Mouse (Mus musculus): Measurements from ENCODE around the gene Ciao2b. TPM values are rescaled to one million over a fixed set of nuclear protein-coding genes. Genes with fewer than 3 reads are reported as not detected.
"Not testable (repeated sequence)": the region's sequence is repeated elsewhere in the genome, so short reads cannot be mapped to it uniquely, and the experiment has no call there.

The Ciao2b gene
- 83.0 and 92.9 TPM in 2 replicates for polyA plus RNA-seq (2015; fragmentation: Nextera tagmentation; extraction: Ambion mirVana)

DNA sequence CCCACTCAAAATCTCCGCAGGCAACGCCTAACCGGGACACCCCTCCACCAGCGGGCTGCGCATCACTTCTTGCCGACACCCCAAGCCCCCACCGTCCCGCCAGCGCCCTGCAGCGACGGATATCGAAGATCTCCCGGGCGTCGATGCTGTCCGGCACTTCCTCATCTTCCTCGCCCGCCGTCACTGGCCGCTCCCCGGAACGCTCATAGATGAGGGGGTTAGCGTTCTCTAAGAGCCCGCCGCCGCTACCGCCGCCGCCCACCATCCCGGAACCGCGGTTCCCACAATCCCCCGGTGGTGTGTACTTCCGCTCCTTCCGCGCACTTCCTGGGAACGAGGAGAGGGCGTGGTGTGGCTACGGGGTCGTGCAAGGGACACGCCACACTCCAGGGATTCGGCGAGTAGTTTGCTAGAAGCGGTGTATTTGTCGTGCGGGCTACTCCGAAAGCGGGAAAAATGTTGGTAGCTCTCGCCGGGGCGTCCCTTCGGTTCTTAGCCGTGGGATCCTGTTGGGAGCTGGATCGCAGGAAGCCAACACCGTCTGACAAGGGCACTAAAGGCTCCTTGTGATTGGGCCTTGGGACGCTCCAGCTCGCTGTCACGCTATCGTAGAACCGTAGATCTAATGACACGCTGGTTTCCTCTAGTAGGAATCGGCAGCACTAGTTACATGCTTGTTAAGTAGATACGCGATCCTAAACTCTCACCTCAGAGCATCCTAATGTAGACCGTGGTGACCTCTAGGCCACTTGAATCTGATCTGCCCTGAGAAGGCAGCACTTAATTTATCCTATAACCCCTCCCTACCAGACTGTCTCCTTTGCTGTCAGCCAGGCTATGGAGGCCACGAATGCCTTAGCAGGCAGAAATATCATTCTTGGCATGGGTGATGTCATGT is at the start of gene Ciao2b:
TSS of gene Ciao2b (minus strand) at position 540 of the 898 bp plus-strand sequence.
- Histone ChIP-seq H3K27ac (peak within 1 kb of the TSS; percentile 77), H3K9me3 (no peaks in the 10 kb centered on the region), H3K4me1 (peaks cover 20% of the 10 kb centered on the region), H3K36me3 (peaks cover 21% of the 10 kb centered on the region; the same call in 1 of the 2 replicates), H3K27me3 (no peaks in the 10 kb centered on the region), H3K4me2 (peak within 1 kb of the TSS; percentile 84), H3K9ac (peak within 1 kb of the TSS; percentile 70), H3K4me3 (peak within 1 kb of the TSS; percentile 86)
- peak; percentile 90 for ATAC-seq (ENCODE audit: insufficient number of reproducible peaks, low FRiP score, low TSS enrichment, low read depth)
- whole genome bisulfite sequencing = under 1% methylated on average over 66 of the region's 66 CpGs

DNA sequence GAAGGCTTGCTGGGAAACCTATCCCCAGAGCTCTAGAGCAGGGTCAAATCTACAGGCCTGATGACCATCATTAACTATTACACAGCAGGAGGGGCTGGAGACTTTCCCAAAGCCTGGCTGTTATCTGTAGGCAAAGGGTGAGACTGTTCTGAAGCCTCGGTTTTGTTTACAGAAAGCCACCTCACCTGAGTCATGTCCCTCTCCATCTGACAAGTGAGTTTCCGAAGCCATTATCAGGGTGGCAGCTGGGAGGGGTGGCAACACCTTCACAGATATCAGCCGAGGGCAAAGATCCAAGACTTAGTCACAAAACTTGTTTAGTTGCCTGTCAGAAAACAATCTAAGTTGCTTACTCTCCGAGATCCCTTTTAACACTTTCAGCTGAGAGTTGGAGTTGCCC is 46.7 kb upstream of the Ciao2b start:
- H3K9me3 ChIP-seq = no peaks in the 10 kb centered on the region
- no peaks in the 10 kb centered on the region for H3K27me3 ChIP-seq
- H3K4me2 ChIP-seq = no peak overlapping the region
- no peak overlapping the region for H3K4me3 ChIP-seq
- H3K4me1 ChIP-seq = no peaks in the 10 kb centered on the region
- no peak overlapping the region for H3K27ac ChIP-seq
- no peaks in the 10 kb centered on the region for H3K36me3 ChIP-seq
- no peak for ATAC-seq (ENCODE audit: insufficient number of reproducible peaks, low FRiP score, low TSS enrichment, low read depth)
- WGBS = 59% methylated on average over 4 of the region's 4 CpGs
- no peak overlapping the region for H3K9ac ChIP-seq

DNA sequence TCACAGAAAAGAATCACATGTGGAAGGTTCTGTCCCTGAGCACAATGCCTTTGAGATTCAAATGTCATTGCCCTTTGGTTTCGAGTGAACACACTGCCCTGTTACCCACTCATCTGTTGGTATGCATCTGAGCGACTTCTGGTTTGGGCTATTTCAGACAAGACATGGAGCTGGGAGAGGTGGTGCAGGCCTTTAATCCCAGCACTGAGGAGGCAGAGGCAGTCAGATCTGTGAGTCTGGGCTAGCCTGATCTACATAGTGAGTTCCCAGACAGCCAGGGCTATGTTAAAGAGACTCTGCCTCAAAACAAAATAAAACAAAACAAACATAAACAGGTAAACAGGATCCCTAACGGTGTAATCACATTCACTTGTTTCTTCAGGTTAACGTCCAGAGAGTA is 13.8 kb upstream of the Ciao2b start:
- H3K4me1 ChIP-seq = no peaks in the 10 kb centered on the region
- 77% methylated on average over 4 of the region's 4 CpGs for WGBS
- no peaks in the 10 kb centered on the region for H3K9me3 ChIP-seq
- H3K4me2 ChIP-seq = no peak overlapping the region
- 0 out of 2 replicates have a peak, but pooled peaks cover 3% of the 10 kb centered on the region for H3K27me3 ChIP-seq
- H3K27ac ChIP-seq = no peak overlapping the region
- no peaks in the 10 kb centered on the region for H3K36me3 ChIP-seq
- no peak for ATAC-seq (ENCODE audit: insufficient number of reproducible peaks, low FRiP score, low TSS enrichment, low read depth)
- H3K9ac ChIP-seq = no peak overlapping the region
- H3K4me3 ChIP-seq = no peak overlapping the region

DNA sequence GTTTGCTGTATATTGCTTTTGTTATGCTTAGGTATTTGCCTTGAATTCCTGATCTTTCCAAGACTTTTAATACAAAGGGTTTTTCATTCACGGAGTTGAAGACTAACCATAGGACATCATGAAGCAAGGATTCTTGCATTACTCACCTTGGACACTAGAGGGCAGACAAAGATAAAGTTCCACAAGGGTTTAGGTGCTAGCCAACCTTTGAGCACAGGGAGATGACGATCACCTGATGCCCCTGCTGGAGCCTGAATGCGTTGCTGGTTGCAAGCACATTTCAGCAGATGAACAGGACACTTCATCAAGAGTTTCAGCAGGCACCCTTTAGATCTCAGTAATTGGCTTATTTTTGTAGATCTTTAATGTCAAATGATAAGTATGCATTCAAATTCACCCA is 13.2 kb upstream of the Ciao2b start:
- no peak overlapping the region for H3K4me3 ChIP-seq
- H3K27ac ChIP-seq = no peak overlapping the region
- no peak for ATAC-seq (ENCODE audit: insufficient number of reproducible peaks, low FRiP score, low TSS enrichment, low read depth)
- no peaks in the 10 kb centered on the region for H3K36me3 ChIP-seq
- no peak overlapping the region for H3K4me2 ChIP-seq
- no peaks in the 10 kb centered on the region for H3K9me3 ChIP-seq
- no peaks in the 10 kb centered on the region for H3K4me1 ChIP-seq
- 5% methylated on average over 3 of the region's 3 CpGs for WGBS
- H3K9ac ChIP-seq = no peak overlapping the region
- 0 out of 2 replicates have a peak, but pooled peaks cover 3% of the 10 kb centered on the region for H3K27me3 ChIP-seq

DNA sequence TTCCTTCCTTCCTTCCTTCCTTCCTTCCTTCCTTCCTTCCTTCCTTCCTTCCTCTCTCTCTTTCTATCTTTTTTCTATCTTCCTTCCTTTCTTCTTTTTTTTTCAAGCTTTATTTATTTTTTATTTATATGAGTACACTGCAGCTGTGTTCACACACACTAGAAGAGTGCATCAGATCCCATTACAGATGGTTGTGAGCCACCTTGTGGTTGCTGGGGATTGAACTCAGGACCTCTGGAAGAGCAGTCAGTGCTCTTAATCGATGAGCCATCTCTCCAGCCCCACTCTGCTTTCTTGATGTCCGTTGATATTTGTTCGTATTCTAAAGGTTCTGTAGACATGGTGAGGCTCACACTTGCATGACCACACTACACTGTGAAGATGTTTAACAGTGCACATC is 2.4 kb upstream of the Ciao2b start:
- H3K27ac ChIP-seq; H3K4me3 ChIP-seq; H3K4me2 ChIP-seq; ATAC-seq (ENCODE audit: insufficient number of reproducible peaks, low FRiP score, low TSS enrichment, low read depth); H3K36me3 ChIP-seq; H3K27me3 ChIP-seq; H3K9me3 ChIP-seq; H3K9ac ChIP-seq: not testable (repeated sequence)
- peaks cover 20% of the 10 kb centered on the region for H3K4me1 ChIP-seq
- WGBS = 70% methylated on average over 3 of the region's 3 CpGs

DNA sequence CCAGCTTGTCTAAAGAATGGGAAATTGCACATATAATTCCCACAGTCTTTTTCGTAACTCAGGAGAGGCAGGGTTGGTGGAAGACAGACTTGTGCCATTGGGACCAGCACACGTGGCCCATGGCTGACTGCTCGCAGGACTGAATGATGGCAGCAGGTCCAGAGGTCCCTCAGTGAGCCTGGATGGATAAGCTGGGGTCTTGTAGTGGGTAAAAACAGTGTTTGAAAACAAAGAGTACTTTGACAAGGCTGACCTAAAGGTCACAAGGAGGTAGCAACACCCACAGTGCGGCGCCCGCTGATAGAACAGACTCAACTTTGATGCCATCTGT is 524 bp upstream of the Ciao2b start:
- H3K4me1 ChIP-seq = peaks cover 20% of the 10 kb centered on the region
- H3K4me3 ChIP-seq = peak overlapping the region; percentile 86
- no peaks in the 10 kb centered on the region for H3K27me3 ChIP-seq
- 72% methylated on average over 6 of the region's 6 CpGs for WGBS
- H3K9me3 ChIP-seq = no peaks in the 10 kb centered on the region
- 0 out of 2 replicates have a peak overlapping the region, but pooled peaks have one; percentile 77 for H3K27ac ChIP-seq
- peaks cover 21% of the 10 kb centered on the region; the same call in 1 of the 2 replicates for H3K36me3 ChIP-seq
- no peak for ATAC-seq (ENCODE audit: insufficient number of reproducible peaks, low FRiP score, low TSS enrichment, low read depth)
- peak overlapping the region; percentile 84 for H3K4me2 ChIP-seq
- peak overlapping the region; percentile 70 for H3K9ac ChIP-seq

DNA sequence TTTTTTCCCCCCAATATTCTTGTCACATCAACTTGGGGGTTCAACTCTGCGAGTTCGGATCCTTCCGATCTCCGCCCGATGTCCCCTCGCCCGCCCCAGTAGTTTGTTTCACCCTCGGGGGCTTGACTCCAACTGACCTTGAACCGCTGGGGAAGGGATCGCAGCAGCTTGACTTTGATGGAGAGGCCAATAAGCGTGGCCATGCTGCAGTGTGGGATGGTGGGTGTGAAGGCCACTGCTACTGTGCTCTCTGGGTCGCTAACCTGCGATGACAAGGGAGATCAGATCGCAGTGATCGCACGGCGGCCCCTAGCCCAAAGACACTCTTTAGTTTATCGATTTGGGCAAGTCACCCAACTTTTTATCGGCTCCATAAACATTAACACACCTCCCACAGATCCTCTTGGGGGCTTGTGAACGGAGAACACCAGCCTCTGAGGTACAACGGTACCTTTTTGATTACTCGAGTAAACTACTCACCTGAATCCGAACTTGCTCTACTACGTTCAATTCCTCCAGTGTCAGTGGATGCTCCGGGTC is 864 bp downstream of the Ciao2b start:
- 8% methylated on average over 25 of the region's 25 CpGs for WGBS
- peak overlapping the region; percentile 84 for H3K4me2 ChIP-seq
- H3K27ac ChIP-seq = no peak overlapping the region
- peak overlapping the region; percentile 70 for H3K9ac ChIP-seq
- peaks cover 23% of the 10 kb centered on the region for H3K36me3 ChIP-seq
- ATAC-seq (ENCODE audit: insufficient number of reproducible peaks, low FRiP score, low TSS enrichment, low read depth) = no peak
- H3K4me1 ChIP-seq = peaks cover 20% of the 10 kb centered on the region
- H3K27me3 ChIP-seq = no peaks in the 10 kb centered on the region
- H3K4me3 ChIP-seq = peak overlapping the region; percentile 86
- H3K9me3 ChIP-seq = no peaks in the 10 kb centered on the region

DNA sequence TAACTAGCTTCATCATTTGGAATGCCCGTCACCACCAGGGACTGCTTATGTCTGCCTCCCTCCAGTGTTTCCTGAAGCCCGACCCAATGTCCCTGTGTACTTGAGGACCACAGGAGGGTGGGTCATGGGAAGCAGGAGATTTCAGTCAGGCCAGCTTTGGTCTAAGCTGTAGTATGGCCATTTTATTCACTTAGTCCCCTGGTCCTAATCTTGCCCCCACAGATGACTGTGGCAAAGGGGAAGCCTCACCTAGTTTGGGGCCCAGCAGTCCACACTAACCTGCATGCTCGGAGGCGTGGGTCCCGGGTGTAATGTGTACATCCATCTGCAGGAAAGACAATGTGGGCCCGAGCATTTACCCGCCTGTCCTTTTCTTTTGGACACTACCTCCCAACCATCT is 1.5 kb downstream of the Ciao2b start:
- Histone ChIP-seq H3K4me2 (peak overlapping the region; percentile 84), H3K9ac (peak overlapping the region; percentile 70), H3K27ac (no peak overlapping the region), H3K9me3 (no peaks in the 10 kb centered on the region), H3K4me3 (peak overlapping the region; percentile 86), H3K4me1 (peaks cover 20% of the 10 kb centered on the region), H3K27me3 (no peaks in the 10 kb centered on the region), H3K36me3 (peaks cover 30% of the 10 kb centered on the region)
- ATAC-seq (ENCODE audit: insufficient number of reproducible peaks, low FRiP score, low TSS enrichment, low read depth) = no peak
- 81% methylated on average over 7 of the region's 7 CpGs for WGBS

DNA sequence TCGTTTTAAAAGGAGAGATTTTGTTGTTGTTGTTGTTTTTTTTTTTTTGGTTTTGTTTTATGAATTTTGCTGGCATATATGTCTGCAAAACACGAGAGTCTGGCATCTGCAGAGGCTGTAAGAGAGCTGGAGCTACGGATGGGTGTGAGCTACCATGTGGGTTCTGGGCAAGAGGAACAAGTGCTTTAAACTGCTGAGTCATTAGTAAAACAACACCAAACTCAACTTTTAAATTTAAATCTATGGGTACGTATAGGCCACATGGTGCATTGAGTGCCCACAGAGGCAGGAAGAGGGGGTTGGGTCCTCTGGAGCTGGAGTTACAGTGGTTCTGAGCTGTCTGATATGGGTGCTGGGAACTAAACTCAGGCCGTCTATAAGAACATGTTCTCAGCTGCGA is 3.8 kb downstream of the Ciao2b start:
- no peaks in the 10 kb centered on the region for H3K27me3 ChIP-seq
- 85% methylated on average over 6 of the region's 6 CpGs for WGBS

DNA sequence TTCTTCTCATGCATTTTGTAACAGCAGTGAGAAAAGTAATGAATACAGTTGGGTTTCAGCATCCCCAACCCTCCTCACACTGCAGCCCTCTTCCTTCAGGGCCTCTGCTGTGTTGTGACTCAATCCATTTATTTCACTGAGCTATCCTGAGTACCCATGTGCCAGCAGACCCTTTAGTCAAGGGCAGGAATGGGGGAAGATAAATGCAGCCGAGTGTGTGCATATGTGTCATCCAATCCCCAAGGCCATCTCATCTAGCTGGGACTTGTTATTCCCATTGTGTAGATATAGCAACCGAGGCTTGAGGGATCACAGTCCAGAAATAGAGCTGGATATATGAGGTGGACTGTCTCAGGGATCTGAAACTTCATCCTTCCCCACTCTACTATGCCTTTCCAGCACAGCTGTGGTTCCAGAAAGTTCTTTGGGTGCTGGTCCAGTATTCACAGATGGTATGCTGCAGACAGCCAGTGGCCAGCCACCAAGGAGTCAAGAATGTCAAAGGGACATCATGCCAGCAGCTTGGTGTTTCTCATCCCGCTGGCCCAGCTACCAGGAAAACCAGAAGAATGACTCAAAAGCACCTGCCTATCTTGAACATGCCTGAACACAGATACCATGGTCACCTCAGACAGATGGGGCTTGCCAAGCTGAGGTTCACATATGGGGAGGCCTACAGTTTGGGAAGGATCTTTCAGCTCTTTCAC is 6.6 kb downstream of the Ciao2b start:
- WGBS = 89% methylated on average over 3 of the region's 3 CpGs
- H3K4me1 ChIP-seq = peaks cover 23% of the 10 kb centered on the region
- H3K27me3 ChIP-seq = peaks cover 6% of the 10 kb centered on the region
- no peak overlapping the region for H3K9ac ChIP-seq
- no peak for ATAC-seq (ENCODE audit: insufficient number of reproducible peaks, low FRiP score, low TSS enrichment, low read depth)
- no peak overlapping the region for H3K27ac ChIP-seq
- H3K4me2 ChIP-seq = no peak overlapping the region
- H3K36me3 ChIP-seq = peaks cover 35% of the 10 kb centered on the region
- no peak overlapping the region for H3K4me3 ChIP-seq
- H3K9me3 ChIP-seq = no peaks in the 10 kb centered on the region

More for the DNA sequence above, 3.8 kb downstream of the Ciao2b start:
- Histone ChIP-seq H3K27ac (no peak overlapping the region), H3K9ac (no peak overlapping the region), H3K4me2 (no peak overlapping the region), H3K36me3 (peaks cover 35% of the 10 kb centered on the region), H3K4me1 (peaks cover 20% of the 10 kb centered on the region), H3K4me3 (no peak overlapping the region), H3K9me3 (no peaks in the 10 kb centered on the region)
- no peak for ATAC-seq (ENCODE audit: insufficient number of reproducible peaks, low FRiP score, low TSS enrichment, low read depth)

DNA sequence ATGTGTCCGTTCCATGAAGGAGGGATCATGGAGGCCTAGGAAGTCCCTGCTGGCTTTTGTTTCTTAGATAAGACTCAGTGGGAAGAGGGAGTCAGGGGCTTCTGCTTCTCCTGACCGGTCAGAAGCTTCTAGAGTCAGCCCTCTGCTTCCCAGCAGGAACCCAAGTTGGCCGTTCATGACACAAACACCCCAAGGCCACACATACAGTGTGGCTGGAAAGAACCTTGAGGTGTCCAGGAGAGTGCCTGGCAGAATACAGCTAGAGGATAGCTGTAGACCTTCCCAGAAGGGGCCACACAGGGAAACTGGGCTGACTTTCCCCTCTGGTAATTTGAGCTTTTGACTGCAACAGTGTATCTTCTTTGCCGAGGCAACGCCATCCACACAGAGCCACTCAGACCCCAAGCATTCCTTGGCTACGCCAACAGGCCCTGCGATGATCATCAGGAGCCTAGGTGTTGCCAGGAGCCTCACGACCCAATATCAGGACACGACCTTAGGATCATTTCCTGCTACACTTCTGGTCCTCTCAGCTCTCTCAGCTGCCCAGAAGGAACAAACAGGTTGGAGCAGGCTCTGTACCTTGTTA is 8.5 kb downstream of the Ciao2b start:
- H3K4me2 ChIP-seq = no peak overlapping the region
- no peak overlapping the region for H3K9ac ChIP-seq
- peaks cover 20% of the 10 kb centered on the region for H3K36me3 ChIP-seq
- peaks cover 22% of the 10 kb centered on the region for H3K4me1 ChIP-seq
- WGBS = 42% methylated on average over 9 of the region's 9 CpGs
- H3K27me3 ChIP-seq = peaks cover 12% of the 10 kb centered on the region
- no peak for ATAC-seq (ENCODE audit: insufficient number of reproducible peaks, low FRiP score, low TSS enrichment, low read depth)
- H3K9me3 ChIP-seq = no peaks in the 10 kb centered on the region
- no peak overlapping the region for H3K4me3 ChIP-seq
- H3K27ac ChIP-seq = 0 out of 2 replicates have a peak overlapping the region, but pooled peaks have one; percentile 30

All from limb, embryonic 15.5 days (tissue).